In the genomic region with DNA sequence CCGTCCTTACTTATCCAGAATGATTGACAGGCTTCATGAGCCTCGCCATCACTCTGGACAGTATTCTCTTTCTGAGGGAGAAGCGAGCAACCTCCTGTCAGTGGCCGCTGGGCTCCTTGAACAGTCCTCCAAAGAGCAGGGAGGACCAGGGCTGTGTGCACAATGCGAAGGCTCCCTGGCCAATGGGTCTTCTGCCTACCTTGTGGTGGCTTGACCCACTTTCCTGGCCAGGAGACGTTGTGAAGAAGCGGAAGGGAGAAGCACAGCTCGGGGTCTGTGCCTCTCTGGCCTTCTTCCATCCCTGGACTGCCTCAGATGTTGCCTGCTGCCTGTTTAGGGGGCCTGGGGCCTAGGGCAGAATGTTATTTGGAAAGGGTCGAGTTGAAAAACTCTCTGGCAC, we compare ENCODE assay signal across 10 mouse cellular contexts. TPM values are rescaled to one million over a fixed set of nuclear protein-coding genes. Genes with fewer than 3 reads are reported as not detected.
DNase-seq lines count a peak whose midpoint lies in the region; ATAC-seq and TF ChIP-seq lines count a peak whose summit lies in the region.
"Had no signal": no experiment of that assay in that cellular context is flagged by ENCODE, and none has a peak within 500 bp of the region (broad histone marks: within the 10 kb centered on the region; RNA-seq: fewer than 3 reads in every experiment).

No protein-coding gene starts in this region.

- WGBS in lung, embryonic 14.5 days = 42% methylated on average over 9 of the region's 9 CpGs
- WGBS in intestine, embryonic 16.5 days = 44% methylated on average over 9 of the region's 9 CpGs
- 48% methylated on average over 9 of the region's 9 CpGs for WGBS in stomach, embryonic 14.5 days

- no peaks in the 10 kb centered on the region for H3K4me1 ChIP-seq in lung, embryonic 14.5 days (ENCODE audit: insufficient read depth)
- peaks cover 10% of the 10 kb centered on the region for H3K4me1 ChIP-seq in intestine, embryonic 16.5 days (ENCODE audit: control insufficient read depth, insufficient read depth, low read length)
- peaks cover 10% of the 10 kb centered on the region; the same call in 1 of the 2 replicates for H3K4me1 ChIP-seq in stomach, embryonic 14.5 days (ENCODE audit: control insufficient read depth, insufficient read depth, low read length)

- no peak for ATAC-seq in cerebellum, adult (ENCODE audit: insufficient number of reproducible peaks, low FRiP score, low TSS enrichment)
- ATAC-seq in lung, embryonic 14.5 days (ENCODE audit: insufficient read depth) = no peak
- no peak for ATAC-seq in intestine, embryonic 16.5 days
- ATAC-seq in stomach, embryonic 14.5 days (ENCODE audit: insufficient number of reproducible peaks, insufficient read depth, low FRiP score, low read depth) = no peak

- peak; percentile 66 for DNase-seq in cerebellum, adult 11-12 months
- no peak for DNase-seq in lung, embryonic 14.5 days
- no peak for DNase-seq in lung, postnatal 14 days
- DNase-seq in testis, postnatal 10 days (ENCODE audit: low spot score) = no peak
- DNase-seq in left cerebral cortex, postnatal 14 days (ENCODE audit: low spot score in 2 of 2) = no peak
- DNase-seq: thymus, postnatal 4 days had no signal

- no peaks in the 10 kb centered on the region for H3K36me3 ChIP-seq in lung, embryonic 14.5 days (ENCODE audit: insufficient read depth)
- H3K36me3 ChIP-seq in intestine, embryonic 16.5 days (ENCODE audit: control insufficient read depth, insufficient read depth, low read length) = no peaks in the 10 kb centered on the region
- H3K36me3 ChIP-seq in stomach, embryonic 14.5 days (ENCODE audit: control insufficient read depth, insufficient read depth, low read length) = no peaks in the 10 kb centered on the region
- H3K36me3 ChIP-seq: liver, embryonic 15.5 days had no signal

- intact Hi-C loops in left cerebral cortex, postnatal 14 days (cut with DNase I) = loop anchor here (5.0 to 10.0 kb wide), 3 partner anchors 53 to 120 kb away; no protein-coding TSS in a partner anchor

- H3K4me2 ChIP-seq in lung, embryonic 14.5 days = peak overlapping the region; percentile 97
- peak overlapping the region; percentile 91; the same call in 1 of the 2 replicates for H3K4me2 ChIP-seq in intestine, embryonic 16.5 days (ENCODE audit: low read depth, low read length)
- H3K4me2 ChIP-seq in stomach, embryonic 14.5 days (replicated peaks; ENCODE audit: low read depth, low read length) = peak overlapping the region; percentile 87; the same call in 1 of the 2 replicates

- H3K27ac ChIP-seq in lung, embryonic 14.5 days (ENCODE audit: low read depth) = no peak overlapping the region
- no peak overlapping the region for H3K27ac ChIP-seq in intestine, embryonic 16.5 days (ENCODE audit: low read length)
- H3K27ac ChIP-seq in stomach, embryonic 14.5 days (ENCODE audit: low read length) = no peak overlapping the region
- H3K27ac ChIP-seq: liver, embryonic 15.5 days had no signal

- H3K27me3 ChIP-seq in lung, embryonic 14.5 days (ENCODE audit: insufficient read depth, low read length) = peaks cover 55% of the 10 kb centered on the region
- peaks cover 49% of the 10 kb centered on the region for H3K27me3 ChIP-seq in intestine, embryonic 16.5 days (replicated peaks; ENCODE audit: control insufficient read depth, insufficient read depth, low read length)
- peaks cover 30% of the 10 kb centered on the region for H3K27me3 ChIP-seq in stomach, embryonic 14.5 days (ENCODE audit: control insufficient read depth, insufficient read depth, low read length)

- H3K9me3 ChIP-seq in lung, embryonic 14.5 days (ENCODE audit: low read depth, low read length) = no peaks in the 10 kb centered on the region
- no peaks in the 10 kb centered on the region for H3K9me3 ChIP-seq in intestine, embryonic 16.5 days (ENCODE audit: control insufficient read depth, low read length)
- no peaks in the 10 kb centered on the region for H3K9me3 ChIP-seq in stomach, embryonic 14.5 days (ENCODE audit: control insufficient read depth, low read depth, low read length)
- H3K9me3 ChIP-seq: liver, embryonic 15.5 days had no signal

- no peak for TF ChIP-seq CTCF in lung, embryonic 14.5 days (IDR thresholded peaks at IDR 0.05; ENCODE audit: low read depth)

- no peak overlapping the region for H3K9ac ChIP-seq in lung, embryonic 14.5 days
- no peak overlapping the region for H3K9ac ChIP-seq in intestine, embryonic 16.5 days (ENCODE audit: low read depth, low read length)
- H3K9ac ChIP-seq in stomach, embryonic 14.5 days (replicated peaks; ENCODE audit: low read depth, low read length) = no peak overlapping the region
- H3K9ac ChIP-seq: liver, embryonic 15.5 days had no signal

- H3K4me3 ChIP-seq in lung, embryonic 14.5 days (ENCODE audit: low read depth, low read length) = peak overlapping the region; percentile 58; the same call in 1 of the 2 replicates
- no peak overlapping the region for H3K4me3 ChIP-seq in intestine, embryonic 16.5 days (ENCODE audit: low read length)
- H3K4me3 ChIP-seq in stomach, embryonic 14.5 days (ENCODE audit: low read depth, low read length) = peak overlapping the region; percentile 41; the same call in 1 of the 2 replicates

RNA-seq across cellular contexts. Expression of gene Lrrn2, which starts 1.8 kb away (rescaled TPM):
- polyA plus RNA-seq in lung, embryonic 14.5 days (2014; fragmentation: Nextera tagmentation; extraction: Ambion mirVana) = 3.2 and 3.5 TPM in 2 replicates
- 3.3 and 3.4 TPM in 2 replicates for polyA plus RNA-seq in intestine, embryonic 16.5 days (2015; fragmentation: Nextera tagmentation; extraction: Ambion mirVana)
- 4.0 and 5.1 TPM in 2 replicates for polyA plus RNA-seq in stomach, embryonic 14.5 days (2014; fragmentation: Nextera tagmentation; extraction: Ambion mirVana)
- 100 to 1,000 TPM in 1 of 2 experiments, 10 to 100 TPM in 1; 96.6 to 112 TPM for total RNA-seq in left cerebral cortex, postnatal 14 days (2021)
